Mouse (Mus musculus) urinary bladder, postnatal 25 days (tissue): Measurements from ENCODE around the gene N4bp1.

ENCODE experiments used
- DNase-seq: peaks from one replicate; pipeline ENCODE4 v3.0.0; 2022; ENCODE audit warnings: low spot score

N4bp1 gene

DNA sequence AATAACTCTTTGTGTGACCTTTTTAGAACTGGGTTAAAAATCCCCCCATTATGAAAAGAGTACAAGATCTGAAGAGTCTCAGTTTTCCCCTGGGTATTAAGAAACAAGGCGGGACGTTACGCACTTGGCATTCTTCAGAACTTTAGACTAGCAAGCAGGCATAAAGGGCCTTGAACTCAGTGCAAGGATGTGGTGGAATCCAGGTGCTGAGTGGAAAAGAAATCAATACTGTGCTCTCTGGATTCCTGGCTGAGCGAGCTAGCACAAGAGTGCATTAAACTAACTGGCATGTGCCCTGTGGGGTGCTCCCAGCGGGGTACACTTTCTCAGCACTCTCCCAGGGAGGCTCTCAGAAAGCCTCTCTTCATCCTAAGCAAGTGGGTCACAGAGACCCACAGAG, 122.3 kb downstream of the N4bp1 start:
- no peak for DNase-seq

DNA sequence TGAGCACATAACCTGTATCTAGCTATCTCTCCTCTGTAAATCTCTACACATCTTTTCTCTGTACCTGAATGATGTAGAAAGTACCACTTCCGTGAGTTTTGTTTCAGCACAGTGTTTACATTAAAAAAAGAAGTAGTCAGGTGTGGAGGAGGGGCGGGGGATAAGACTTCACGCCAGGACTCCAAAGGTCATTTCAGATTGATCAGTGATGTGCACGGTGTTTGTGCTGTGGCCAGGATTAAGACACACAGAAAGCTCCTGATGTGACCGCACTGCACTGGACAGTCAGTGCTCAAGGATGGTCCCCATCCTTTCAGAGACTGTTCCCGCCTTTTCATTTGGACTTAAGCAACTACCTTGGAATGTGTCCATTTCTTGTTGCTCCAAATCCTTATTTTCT, 124.3 kb downstream of the N4bp1 start:
- no peak for DNase-seq

DNA sequence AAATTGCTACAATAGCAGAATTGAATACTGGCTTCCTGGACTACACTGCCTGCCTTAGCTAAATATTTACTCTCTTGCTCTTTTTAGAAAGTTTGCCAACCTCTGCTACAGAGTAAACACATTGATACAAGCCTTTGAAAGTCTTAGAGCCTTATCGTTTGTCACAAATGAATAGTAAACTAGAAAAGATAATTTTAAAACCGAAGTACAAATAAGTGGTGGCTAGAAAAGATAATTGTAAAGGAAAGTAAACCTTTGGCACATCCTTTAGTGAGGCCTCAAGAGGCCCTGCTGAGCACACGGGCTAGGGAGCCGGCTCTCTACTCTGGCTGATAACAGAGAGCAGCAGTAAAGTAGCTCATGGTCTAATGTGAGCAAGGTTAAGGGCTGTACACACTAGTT, 126.0 kb downstream of the N4bp1 start:
- DNase-seq: no peak

DNA sequence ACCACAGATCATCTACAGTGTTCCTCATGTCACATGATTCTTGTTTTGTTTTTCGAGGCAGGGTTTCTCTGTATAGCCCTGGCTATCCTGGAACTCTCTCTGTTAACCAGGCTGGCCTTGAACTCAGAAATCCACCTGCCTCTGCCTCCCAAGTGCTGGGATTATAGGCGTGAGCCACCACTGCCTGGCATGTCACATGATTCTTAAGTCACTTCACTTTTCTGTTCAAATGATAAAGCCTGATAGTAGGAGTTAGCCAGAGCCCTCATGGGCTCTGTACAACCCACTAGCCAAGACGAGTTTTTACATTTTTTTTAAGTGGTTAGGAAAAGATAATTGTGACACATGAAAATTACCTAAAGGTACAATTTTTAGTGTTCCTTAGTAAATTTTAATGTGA, 126.4 kb downstream of the N4bp1 start:
- no peak for DNase-seq
